Mouse (Mus musculus) left cerebral cortex, postnatal 36 days (tissue): Measurements from ENCODE around the gene Tigd3. TPM values are rescaled to one million over a fixed set of nuclear protein-coding genes. Genes with fewer than 3 reads are reported as not detected.

Experiments
- total RNA-seq, 2 experiments: library from RNA; stranded (reverse); gene quantifications; 2 replicates each; pipeline ENCODE4 v1.2.3; 2021

The Tigd3 gene
- total RNA-seq, 2 experiments from 2014 or later: 4.3 to 4.5 TPM

Other genes with a start within 250 kb of the Tigd3 start
- 10 to 100 TPM; 14.0 to 22.8 TPM for gene Sipa1, start 230.4 kb downstream of the Tigd3 start, total RNA-seq
- gene Map3k11, start 205.4 kb downstream of the Tigd3 start, total RNA-seq: 10 to 100 TPM; 17.3 to 19.2 TPM
- 10 to 100 TPM; 66.1 to 83.1 TPM for gene Pcnx3, start 205.2 kb downstream of the Tigd3 start, total RNA-seq
- not detected for gene Kcnk7, start 189.8 kb downstream of the Tigd3 start, total RNA-seq
- 10 to 100 TPM; 22.9 to 27.1 TPM for gene Ehbp1l1, start 167.8 kb downstream of the Tigd3 start, total RNA-seq
- 10 to 100 TPM; 26.8 to 28.7 TPM for gene Fam89b, start 164.5 kb downstream of the Tigd3 start, total RNA-seq
- 10 to 100 TPM; 25.1 to 40.3 TPM for gene Ltbp3, start 153.2 kb downstream of the Tigd3 start, total RNA-seq
- gene Scyl1, start 122.7 kb downstream of the Tigd3 start, total RNA-seq: 10 to 100 TPM; 90.5 to 98.8 TPM
- gene Frmd8, start 18.9 kb downstream of the Tigd3 start, total RNA-seq: 10 to 100 TPM; 11.6 to 13.3 TPM
- gene Slc25a45, start 16.3 kb downstream of the Tigd3 start, total RNA-seq: 1 to 10 TPM; 3.0 to 4.1 TPM
- 10 to 100 TPM; 77.5 to 96.5 TPM for gene Dpf2, start 18.9 kb upstream of the Tigd3 start, total RNA-seq
- 1 to 10 TPM; 5.5 to 8.3 TPM for gene Cdc42ep2, start 30.7 kb upstream of the Tigd3 start, total RNA-seq
- 1 to 10 TPM; 4.6 to 5.5 TPM for gene Pola2, start 70.1 kb upstream of the Tigd3 start, total RNA-seq
- not detected for gene Slc22a20, start 92.0 kb upstream of the Tigd3 start, total RNA-seq
- gene Capn1, start 121.7 kb upstream of the Tigd3 start, total RNA-seq: 10 to 100 TPM; 19.6 to 20.9 TPM
- gene Syvn1, start 152.4 kb upstream of the Tigd3 start, total RNA-seq: 10 to 100 TPM; 40.8 to 51.8 TPM
- 10 to 100 TPM; 40.5 to 45.1 TPM for gene Mrpl49, start 163.6 kb upstream of the Tigd3 start, total RNA-seq
- gene Fau, start 163.7 kb upstream of the Tigd3 start, total RNA-seq: 100 to 1,000 TPM; 637 to 694 TPM
- 10 to 100 TPM; 35.5 to 40.7 TPM for gene Znhit2, start 167.0 kb upstream of the Tigd3 start, total RNA-seq
- gene Tm7sf2, start 174.2 kb upstream of the Tigd3 start, total RNA-seq: 10 to 100 TPM; 28.2 to 29.1 TPM
- gene Vps51, start 183.1 kb upstream of the Tigd3 start, total RNA-seq: 10 to 100 TPM; 83.9 to 87.0 TPM
- not detected for gene Tmem262, start 185.9 kb upstream of the Tigd3 start, total RNA-seq
- gene Gm28374, start 188.1 kb upstream of the Tigd3 start, total RNA-seq: under 1 TPM; 0.72 to 0.84 TPM
- 10 to 100 TPM; 36.9 to 41.3 TPM for gene Zfpl1, start 190.8 kb upstream of the Tigd3 start, total RNA-seq
- not detected for gene Cdca5, start 190.8 kb upstream of the Tigd3 start, total RNA-seq
- gene AC131692.1, start 200.3 kb upstream of the Tigd3 start, total RNA-seq: not detected
- under 1 TPM in 1 of 2 experiments, not detected in 1; 0.20 TPM for gene Naaladl1, start 211.6 kb upstream of the Tigd3 start, total RNA-seq
- gene Sac3d1, start 224.5 kb upstream of the Tigd3 start, total RNA-seq: 10 to 100 TPM; 18.3 to 27.5 TPM
- 10 to 100 TPM; 43.7 to 43.8 TPM for gene Snx15, start 234.2 kb upstream of the Tigd3 start, total RNA-seq
- gene Batf2, start 246.8 kb upstream of the Tigd3 start, total RNA-seq: under 1 TPM; 0.30 to 0.72 TPM
- gene Arl2, start 247.4 kb upstream of the Tigd3 start, total RNA-seq: 10 to 100 TPM; 73.3 to 87.5 TPM